Mouse (Mus musculus): ENCODE results near the gene Macf1.

- TF ChIP-seq CTCF (IDR thresholded peaks at IDR 0.05; ENCODE audit: low read depth, low read length) (no peak), POLR2AphosphoS5 (IDR thresholded peaks at IDR 0.05; ENCODE audit: insufficient replicate concordance, low read depth, low read length) (no peak), GATA1 (IDR thresholded peaks at IDR 0.05; ENCODE audit: borderline replicate concordance, low read length) (no peak), TAL1 (conservative IDR thresholded peaks at IDR 0.05; ENCODE audit: low read depth, low read length) (no peak)
Observed at GRCm38 (mm10) chr4:123552689-123553088, 131.5 kb downstream of the Macf1 start.
